Mouse (Mus musculus) frontal cortex, postnatal 36 days (tissue): ENCODE data around the gene Tcl1b3.

Source experiments
- DNase-seq, 2 experiments: peaks; one replicate each; pipeline ENCODE4 v3.0.0; 2022; ENCODE audit warnings: low spot score in 2 of 2

Tcl1b3 gene

GRCm38 (mm10) chr12:105234362-105234761 lies 43.5 kb downstream of the Tcl1b3 start:
- DNase-seq = no peak

GRCm38 (mm10) chr12:105235091-105235490 lies 44.2 kb downstream of the Tcl1b3 start:
- no peak for DNase-seq

GRCm38 (mm10) chr12:105239060-105239459 lies 48.2 kb downstream of the Tcl1b3 start:
- no peak for DNase-seq
